Mouse (Mus musculus) embryonic facial prominence, embryonic 11.5 days (tissue): ENCODE results near the gene Grm7. TPM values are rescaled to one million over a fixed set of nuclear protein-coding genes. Genes with fewer than 3 reads are reported as not detected.

Experiments
- ATAC-seq: fragments of 200-750 bp; cut with Nextera tagmentation; replicated peaks from 2 replicates; pipeline ENCODE4 v1.8.0; 2017; ENCODE audit warnings: low read depth; ENCODE audit not compliant: insufficient number of reproducible peaks, low FRiP score, low TSS enrichment
- DNase-seq: peaks from one replicate; pipeline ENCODE4 v3.0.0-alpha.2; 2015; ENCODE audit warnings: low spot score
- H3K27ac ChIP-seq: fragments of 300-500 bp; sonication (generic); replicated peaks from 2 replicates; pipeline ENCODE4 v1.5.1; 2014; ENCODE audit warnings: mild to moderate bottlenecking, low read depth, low read length, control low read depth
- H3K27me3 ChIP-seq: fragments of 300-500 bp; sonication (generic); 2 replicates; pipeline ENCODE4 v1.6.1; 2014; ENCODE audit warnings: mild to moderate bottlenecking, low read length, moderate library complexity, mixed read lengths; ENCODE audit not compliant: control insufficient read depth, insufficient read depth
- H3K36me3 ChIP-seq: fragments of 300-500 bp; sonication (generic); replicated peaks from 2 replicates; pipeline ENCODE4 v1.6.1; 2014; ENCODE audit warnings: low read depth, mild to moderate bottlenecking, low read length, moderate library complexity, mixed read lengths; ENCODE audit not compliant: control insufficient read depth, insufficient read depth
- H3K4me1 ChIP-seq: fragments of 300-500 bp; sonication (generic); 2 replicates; pipeline ENCODE4 v1.6.1; 2014; ENCODE audit warnings: low read length, mixed read lengths; ENCODE audit not compliant: control insufficient read depth, insufficient read depth
- H3K4me2 ChIP-seq: fragments of 300-500 bp; sonication (generic); 2 replicates; pipeline ENCODE4 v1.6.1; 2014; ENCODE audit warnings: low read depth, mild to moderate bottlenecking, control low read depth, low read length, moderate library complexity
- H3K4me3 ChIP-seq: fragments of 300-500 bp; sonication (generic); 2 replicates; pipeline ENCODE4 v1.5.1; 2014; ENCODE audit warnings: low read depth, low read length, control low read depth
- H3K9ac ChIP-seq: fragments of 300-500 bp; sonication (generic); replicated peaks from 2 replicates; pipeline ENCODE4 v1.6.1; 2014; ENCODE audit warnings: mild to moderate bottlenecking, control low read depth, low read length
- H3K9me3 ChIP-seq: fragments of 300-500 bp; sonication (generic); replicated peaks from 2 replicates; pipeline ENCODE4 v1.6.1; 2016; ENCODE audit warnings: mild to moderate bottlenecking, low read length, inconsistent platforms, mixed read lengths; ENCODE audit not compliant: control insufficient read depth
- WGBS: fragments of 180-500 bp; shearing (Covaris S2); extraction: QIAGEN DNeasy Blood & Tissue Kit; methylation state at CpG from one replicate; pipeline ENCODE4 v1.1.7; 2014; 5-methylcytosine and 5-hydroxymethylcytosine counted together
- polyA plus RNA-seq: library from polyadenylated mRNA; unstranded; fragments of >200 nt; fragmentation: Nextera tagmentation; extraction: Ambion mirVana; gene quantifications from 2 replicates; pipeline ENCODE4 v1.2.1, GENCODE M21; 2014

Grm7 gene
- polyA plus RNA-seq, 1 experiment from 2014 or later: 0.63 TPM

- no peaks in the 10 kb centered on the region for H3K36me3 ChIP-seq
- no peak overlapping the region for H3K27ac ChIP-seq
- ATAC-seq (no peak), DNase-seq (no peak)
- no peaks in the 10 kb centered on the region for H3K9me3 ChIP-seq
- no peak overlapping the region for H3K4me2 ChIP-seq
- 74% methylated on average over 4 of the region's 4 CpGs for WGBS
- no peak overlapping the region for H3K9ac ChIP-seq
- H3K27me3 ChIP-seq: no peaks in the 10 kb centered on the region
- no peaks in the 10 kb centered on the region for H3K4me1 ChIP-seq
- no peak overlapping the region for H3K4me3 ChIP-seq
These were observed 631.3 kb downstream of the Grm7 start for GRCm38 (mm10) chr6:111276657-111277056.

GRCm38 (mm10) chr6:111278516-111278915, 633.1 kb downstream of the Grm7 start:
- Histone ChIP-seq H3K4me3 (no peak overlapping the region), H3K4me2 (no peak overlapping the region), H3K9ac (no peak overlapping the region), H3K27ac (no peak overlapping the region), H3K4me1 (no peaks in the 10 kb centered on the region), H3K36me3 (no peaks in the 10 kb centered on the region), H3K27me3 (no peaks in the 10 kb centered on the region), H3K9me3 (no peaks in the 10 kb centered on the region)
- DNase-seq (no peak), ATAC-seq (no peak)

GRCm38 (mm10) chr6:111293505-111294001, 648.2 kb downstream of the Grm7 start:
- Histone ChIP-seq H3K9me3 (no peaks in the 10 kb centered on the region), H3K27me3 (no peaks in the 10 kb centered on the region), H3K36me3 (no peaks in the 10 kb centered on the region), H3K9ac (no peak overlapping the region), H3K4me1 (no peaks in the 10 kb centered on the region), H3K27ac (no peak overlapping the region), H3K4me3 (no peak overlapping the region), H3K4me2 (no peak overlapping the region)
- DNase-seq: no peak
- WGBS: 60% methylated on average over 5 of the region's 5 CpGs
- ATAC-seq: no peak

GRCm38 (mm10) chr6:111303912-111304555, 658.7 kb downstream of the Grm7 start:
- no peak overlapping the region for H3K4me3 ChIP-seq
- no peaks in the 10 kb centered on the region for H3K4me1 ChIP-seq
- no peaks in the 10 kb centered on the region for H3K36me3 ChIP-seq
- DNase-seq: no peak
- no peaks in the 10 kb centered on the region for H3K9me3 ChIP-seq
- no peaks in the 10 kb centered on the region for H3K27me3 ChIP-seq
- no peak overlapping the region for H3K27ac ChIP-seq
- no peak overlapping the region for H3K4me2 ChIP-seq
- 58% methylated on average over 3 of the region's 3 CpGs for WGBS
- no peak overlapping the region for H3K9ac ChIP-seq
- no peak for ATAC-seq

GRCm38 (mm10) chr6:111361681-111362080, 716.3 kb downstream of the Grm7 start:
- H3K9me3 ChIP-seq: no peaks in the 10 kb centered on the region
- no peak overlapping the region for H3K4me3 ChIP-seq
- H3K27me3 ChIP-seq: no peaks in the 10 kb centered on the region
- no peaks in the 10 kb centered on the region for H3K36me3 ChIP-seq
- ATAC-seq (no peak), DNase-seq (no peak)
- H3K9ac ChIP-seq: no peak overlapping the region
- 66% methylated on average over 1 of the region's 1 CpGs for WGBS
- H3K4me2 ChIP-seq: no peak overlapping the region
- no peak overlapping the region for H3K27ac ChIP-seq
- no peaks in the 10 kb centered on the region for H3K4me1 ChIP-seq

- no peak overlapping the region for H3K4me2 ChIP-seq
- ATAC-seq (no peak), DNase-seq (no peak)
- H3K27me3 ChIP-seq: no peaks in the 10 kb centered on the region
- 88% methylated on average over 3 of the region's 3 CpGs for WGBS
- H3K4me1 ChIP-seq: no peaks in the 10 kb centered on the region
- H3K9me3 ChIP-seq: no peaks in the 10 kb centered on the region
- H3K9ac ChIP-seq: no peak overlapping the region
- no peak overlapping the region for H3K27ac ChIP-seq
- no peak overlapping the region for H3K4me3 ChIP-seq
- no peaks in the 10 kb centered on the region for H3K36me3 ChIP-seq
These were observed 722.7 kb downstream of the Grm7 start for GRCm38 (mm10) chr6:111368111-111368510.

- H3K9ac ChIP-seq: no peak overlapping the region
- no peaks in the 10 kb centered on the region for H3K9me3 ChIP-seq
- DNase-seq (no peak), ATAC-seq (no peak)
- no peak overlapping the region for H3K27ac ChIP-seq
- no peaks in the 10 kb centered on the region for H3K36me3 ChIP-seq
- no peak overlapping the region for H3K4me2 ChIP-seq
- no peaks in the 10 kb centered on the region for H3K4me1 ChIP-seq
- 60% methylated on average over 3 of the region's 3 CpGs for WGBS
- H3K27me3 ChIP-seq: no peaks in the 10 kb centered on the region
- H3K4me3 ChIP-seq: no peak overlapping the region
These were observed 723.2 kb downstream of the Grm7 start for GRCm38 (mm10) chr6:111368551-111368950.

GRCm38 (mm10) chr6:111369013-111369412, 723.6 kb downstream of the Grm7 start:
- Histone ChIP-seq H3K4me3 (no peak overlapping the region), H3K27ac (no peak overlapping the region), H3K9ac (no peak overlapping the region), H3K27me3 (no peaks in the 10 kb centered on the region), H3K36me3 (no peaks in the 10 kb centered on the region), H3K4me2 (no peak overlapping the region), H3K4me1 (no peaks in the 10 kb centered on the region), H3K9me3 (no peaks in the 10 kb centered on the region)
- ATAC-seq (no peak), DNase-seq (peak; percentile 5)
- 58% methylated on average over 2 of the region's 2 CpGs for WGBS
